Mouse (Mus musculus) stomach, embryonic 16.5 days (tissue): ENCODE results near the gene Cyp39a1. TPM values are rescaled to one million over a fixed set of nuclear protein-coding genes. Genes with fewer than 3 reads are reported as not detected.

ENCODE experiments used
- ATAC-seq: fragments of 200-750 bp; cut with Nextera tagmentation; 2 replicates; pipeline ENCODE4 v1.8.0; 2017; ENCODE audit warnings: moderate number of reproducible peaks, moderate TSS enrichment; ENCODE audit not compliant: insufficient read depth, low FRiP score
- H3K27ac ChIP-seq: fragments of 300-500 bp; sonication (generic); 2 replicates; pipeline ENCODE4 v1.5.1; 2014; ENCODE audit warnings: low read length
- H3K27me3 ChIP-seq: fragments of 300-500 bp; sonication (generic); 2 replicates; pipeline ENCODE4 v1.6.1; 2014; ENCODE audit warnings: low read length, control low read depth, mixed read lengths; ENCODE audit not compliant: control insufficient read depth, insufficient read depth
- H3K36me3 ChIP-seq: fragments of 300-500 bp; sonication (generic); 2 replicates; pipeline ENCODE4 v1.6.1; 2014; ENCODE audit warnings: low read length; ENCODE audit not compliant: control insufficient read depth, insufficient read depth
- H3K4me1 ChIP-seq: fragments of 300-500 bp; sonication (generic); 2 replicates; pipeline ENCODE4 v1.6.1; 2014; ENCODE audit warnings: low read length, control low read depth, mixed read lengths; ENCODE audit not compliant: control insufficient read depth, insufficient read depth
- H3K4me2 ChIP-seq: fragments of 300-500 bp; sonication (generic); 2 replicates; pipeline ENCODE4 v1.6.1; 2014; ENCODE audit warnings: low read depth, low read length, mixed read lengths
- H3K4me3 ChIP-seq: fragments of 300-500 bp; sonication (generic); replicated peaks from 2 replicates; pipeline ENCODE4 v1.5.1; 2014; ENCODE audit warnings: mild to moderate bottlenecking, low read length
- H3K9ac ChIP-seq: fragments of 300-500 bp; sonication (generic); 2 replicates; pipeline ENCODE4 v1.6.1; 2014; ENCODE audit warnings: low read length
- H3K9me3 ChIP-seq: fragments of 300-500 bp; sonication (generic); replicated peaks from 2 replicates; pipeline ENCODE4 v1.6.1; 2016; ENCODE audit warnings: low read length, control low read depth; ENCODE audit not compliant: control insufficient read depth
- WGBS: fragments of 180-500 bp; shearing (Covaris S2); extraction: QIAGEN DNeasy Blood & Tissue Kit; methylation state at CpG from one replicate; pipeline ENCODE4 v1.1.7; 2014; 5-methylcytosine and 5-hydroxymethylcytosine counted together
- polyA plus RNA-seq: library from polyadenylated mRNA; unstranded; fragments of >200 nt; fragmentation: Nextera tagmentation; extraction: Ambion mirVana; gene quantifications from 2 replicates; pipeline ENCODE4 v1.2.1, GENCODE M21; 2015

The Cyp39a1 gene
- polyA plus RNA-seq, 1 experiment from 2014 or later = 28.0 TPM

- no peak for ATAC-seq
- 86% methylated on average over 12 of the region's 12 CpGs for WGBS
- Histone ChIP-seq H3K4me3 (no peak overlapping the region), H3K27ac (no peak overlapping the region), H3K4me1 (no peaks in the 10 kb centered on the region), H3K27me3 (no peaks in the 10 kb centered on the region), H3K36me3 (0 out of 2 replicates have a peak, but pooled peaks cover 4% of the 10 kb centered on the region), H3K9me3 (0 out of 2 replicates have a peak, but pooled peaks cover 3% of the 10 kb centered on the region), H3K9ac (no peak overlapping the region), H3K4me2 (no peak overlapping the region)
Measured at GRCm38 (mm10) chr17:43704216-43704930, 37.1 kb downstream of the Cyp39a1 start.

GRCm38 (mm10) chr17:43706749-43707148, 39.5 kb downstream of the Cyp39a1 start:
- H3K9me3 ChIP-seq = 0 out of 2 replicates have a peak, but pooled peaks cover 3% of the 10 kb centered on the region
- no peaks in the 10 kb centered on the region for H3K4me1 ChIP-seq
- 0 out of 2 replicates have a peak, but pooled peaks cover 4% of the 10 kb centered on the region for H3K36me3 ChIP-seq
- H3K4me2 ChIP-seq = no peak overlapping the region
- no peak for ATAC-seq
- H3K4me3 ChIP-seq = no peak overlapping the region
- no peak overlapping the region for H3K9ac ChIP-seq
- H3K27me3 ChIP-seq = no peaks in the 10 kb centered on the region
- no peak overlapping the region for H3K27ac ChIP-seq
- 92% methylated on average over 3 of the region's 3 CpGs for WGBS

GRCm38 (mm10) chr17:43707254-43707653, 40.0 kb downstream of the Cyp39a1 start:
- 78% methylated on average over 3 of the region's 3 CpGs for WGBS
- no peak overlapping the region for H3K4me3 ChIP-seq
- H3K27me3 ChIP-seq = no peaks in the 10 kb centered on the region
- H3K4me2 ChIP-seq = no peak overlapping the region
- H3K36me3 ChIP-seq = 0 out of 2 replicates have a peak, but pooled peaks cover 4% of the 10 kb centered on the region
- 0 out of 2 replicates have a peak, but pooled peaks cover 3% of the 10 kb centered on the region for H3K9me3 ChIP-seq
- ATAC-seq = no peak
- H3K9ac ChIP-seq = no peak overlapping the region
- H3K27ac ChIP-seq = no peak overlapping the region
- H3K4me1 ChIP-seq = no peaks in the 10 kb centered on the region

- ATAC-seq = no peak
- Histone ChIP-seq H3K4me1 (no peaks in the 10 kb centered on the region), H3K4me3 (no peak overlapping the region), H3K27me3 (no peaks in the 10 kb centered on the region), H3K27ac (no peak overlapping the region), H3K4me2 (no peak overlapping the region), H3K9ac (no peak overlapping the region), H3K36me3 (0 out of 2 replicates have a peak, but pooled peaks cover 4% of the 10 kb centered on the region), H3K9me3 (0 out of 2 replicates have a peak, but pooled peaks cover 6% of the 10 kb centered on the region)
- WGBS = 72% methylated on average over 7 of the region's 7 CpGs
Measured at GRCm38 (mm10) chr17:43711557-43712352, 44.5 kb downstream of the Cyp39a1 start.

- 52% methylated on average over 3 of the region's 3 CpGs for whole genome bisulfite sequencing
- no peaks in the 10 kb centered on the region for H3K4me1 ChIP-seq
- no peak overlapping the region for H3K27ac ChIP-seq
- no peaks in the 10 kb centered on the region for H3K36me3 ChIP-seq
- no peaks in the 10 kb centered on the region for H3K27me3 ChIP-seq
- no peak overlapping the region for H3K9ac ChIP-seq
- ATAC-seq = no peak
- H3K4me3 ChIP-seq = no peak overlapping the region
- H3K9me3 ChIP-seq = 0 out of 2 replicates have a peak, but pooled peaks cover 3% of the 10 kb centered on the region
- H3K4me2 ChIP-seq = no peak overlapping the region
Measured at GRCm38 (mm10) chr17:43714191-43714590, 47.0 kb downstream of the Cyp39a1 start.

GRCm38 (mm10) chr17:43716601-43717000, 49.4 kb downstream of the Cyp39a1 start:
- no peak overlapping the region for H3K4me2 ChIP-seq
- 84% methylated on average over 7 of the region's 7 CpGs for WGBS
- no peaks in the 10 kb centered on the region for H3K36me3 ChIP-seq

GRCm38 (mm10) chr17:43719401-43719800, 52.2 kb downstream of the Cyp39a1 start:
- ATAC-seq = no peak
- Histone ChIP-seq H3K27ac (no peak overlapping the region), H3K4me2 (no peak overlapping the region), H3K4me3 (no peak overlapping the region), H3K4me1 (no peaks in the 10 kb centered on the region), H3K9me3 (0 out of 2 replicates have a peak, but pooled peaks cover 3% of the 10 kb centered on the region), H3K27me3 (no peaks in the 10 kb centered on the region), H3K36me3 (no peaks in the 10 kb centered on the region), H3K9ac (no peak overlapping the region)
- WGBS = 76% methylated on average over 3 of the region's 3 CpGs

More at GRCm38 (mm10) chr17:43716601-43717000, 49.4 kb downstream of the Cyp39a1 start:
- Histone ChIP-seq H3K27ac (no peak overlapping the region), H3K4me3 (no peak overlapping the region), H3K4me1 (no peaks in the 10 kb centered on the region), H3K9ac (no peak overlapping the region), H3K9me3 (0 out of 2 replicates have a peak, but pooled peaks cover 3% of the 10 kb centered on the region), H3K27me3 (no peaks in the 10 kb centered on the region)
- ATAC-seq = no peak

GRCm38 (mm10) chr17:43724480-43724879, 57.3 kb downstream of the Cyp39a1 start:
- Histone ChIP-seq H3K4me2 (no peak overlapping the region), H3K27ac (no peak overlapping the region), H3K4me1 (no peaks in the 10 kb centered on the region), H3K27me3 (no peaks in the 10 kb centered on the region), H3K9ac (no peak overlapping the region), H3K36me3 (no peaks in the 10 kb centered on the region), H3K9me3 (0 out of 2 replicates have a peak, but pooled peaks cover 4% of the 10 kb centered on the region), H3K4me3 (no peak overlapping the region)
- ATAC-seq = no peak
- 92% methylated on average over 2 of the region's 2 CpGs for WGBS

- Histone ChIP-seq H3K27ac (no peak overlapping the region), H3K36me3 (no peaks in the 10 kb centered on the region), H3K4me3 (no peak overlapping the region), H3K9ac (no peak overlapping the region), H3K4me2 (no peak overlapping the region), H3K9me3 (no peaks in the 10 kb centered on the region), H3K4me1 (0 out of 2 replicates have a peak, but pooled peaks cover 6% of the 10 kb centered on the region), H3K27me3 (no peaks in the 10 kb centered on the region)
- ATAC-seq = peak; percentile 74; the same call in 1 of the 2 replicates
- 52% methylated on average over 8 of the region's 8 CpGs for WGBS
Measured at GRCm38 (mm10) chr17:43731327-43731726, 64.1 kb downstream of the Cyp39a1 start.
